Mouse (Mus musculus): ENCODE results near the gene 3110040M04Rik. TPM values are rescaled to one million over a fixed set of nuclear protein-coding genes. Genes with fewer than 3 reads are reported as not detected.
"Not testable (repeated sequence)": the region's sequence is repeated elsewhere in the genome, so short reads cannot be mapped to it uniquely, and the experiment has no call there.

3110040M04Rik gene
- polyA plus RNA-seq, 1 experiment from 2014 or later = not detected

GRCm38 (mm10) chr1:151202771-151203170 lies 1.1 kb upstream of the 3110040M04Rik start:
- H3K27ac ChIP-seq (ENCODE audit: low read depth); H3K9ac ChIP-seq; H3K36me3 ChIP-seq (ENCODE audit: insufficient read depth); H3K4me2 ChIP-seq; H3K4me1 ChIP-seq (ENCODE audit: insufficient read depth); H3K9me3 ChIP-seq (ENCODE audit: low read depth, low read length); ATAC-seq (ENCODE audit: insufficient read depth); H3K27me3 ChIP-seq (ENCODE audit: insufficient read depth, low read length); H3K4me3 ChIP-seq (ENCODE audit: low read depth, low read length); DNase-seq: not testable (repeated sequence)
- 57% methylated on average over 3 of the region's 5 CpGs for WGBS

DNA sequence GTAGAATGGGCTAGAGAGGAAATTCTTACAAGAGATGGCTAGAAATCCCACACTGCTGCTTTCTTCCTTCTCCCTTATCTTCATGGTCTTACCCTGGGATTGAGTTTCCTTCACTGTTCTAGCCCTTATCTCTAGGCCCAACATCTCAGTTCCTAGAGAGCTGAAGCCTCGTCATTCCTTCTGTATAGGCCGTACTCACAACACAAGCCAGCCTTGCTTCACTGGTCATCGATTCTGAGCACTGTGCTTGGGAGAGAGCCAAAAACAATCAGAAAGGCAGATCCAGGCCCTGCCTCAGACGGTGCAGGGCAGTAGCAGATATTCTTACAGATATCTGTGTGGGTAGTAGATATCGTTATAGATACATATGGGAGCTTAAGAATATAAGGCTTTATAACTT lies 4.6 kb downstream of the 3110040M04Rik start:
- not testable (repeated sequence) for H3K4me2 ChIP-seq; DNase-seq; H3K27ac ChIP-seq (ENCODE audit: low read depth); H3K36me3 ChIP-seq (ENCODE audit: insufficient read depth); H3K4me3 ChIP-seq (ENCODE audit: low read depth, low read length); H3K9me3 ChIP-seq (ENCODE audit: low read depth, low read length); H3K4me1 ChIP-seq (ENCODE audit: insufficient read depth); ATAC-seq (ENCODE audit: insufficient read depth); H3K27me3 ChIP-seq (ENCODE audit: insufficient read depth, low read length); H3K9ac ChIP-seq
- 56% methylated on average over 3 of the region's 5 CpGs for WGBS

- not testable (repeated sequence) for DNase-seq; H3K27ac ChIP-seq (ENCODE audit: low read depth); H3K27me3 ChIP-seq (ENCODE audit: insufficient read depth, low read length); H3K4me1 ChIP-seq (ENCODE audit: insufficient read depth); H3K9me3 ChIP-seq (ENCODE audit: low read depth, low read length); H3K9ac ChIP-seq; H3K4me3 ChIP-seq (ENCODE audit: low read depth, low read length); H3K36me3 ChIP-seq (ENCODE audit: insufficient read depth); ATAC-seq (ENCODE audit: insufficient read depth); H3K4me2 ChIP-seq
Observed at GRCm38 (mm10) chr1:151208944-151209343, 5.0 kb downstream of the 3110040M04Rik start.

- DNase-seq; H3K4me3 ChIP-seq (ENCODE audit: low read depth, low read length); H3K36me3 ChIP-seq (ENCODE audit: insufficient read depth); H3K4me1 ChIP-seq (ENCODE audit: insufficient read depth); ATAC-seq (ENCODE audit: insufficient read depth); H3K9ac ChIP-seq; H3K27me3 ChIP-seq (ENCODE audit: insufficient read depth, low read length); H3K4me2 ChIP-seq; H3K27ac ChIP-seq (ENCODE audit: low read depth); H3K9me3 ChIP-seq (ENCODE audit: low read depth, low read length): not testable (repeated sequence)
- WGBS = 90% methylated on average over 4 of the region's 8 CpGs
Observed at GRCm38 (mm10) chr1:151209824-151210355, 6.0 kb downstream of the 3110040M04Rik start, which contains the start of gene Gm47996. Gm47996 (plus strand) TSS chr1:151210131.

DNA sequence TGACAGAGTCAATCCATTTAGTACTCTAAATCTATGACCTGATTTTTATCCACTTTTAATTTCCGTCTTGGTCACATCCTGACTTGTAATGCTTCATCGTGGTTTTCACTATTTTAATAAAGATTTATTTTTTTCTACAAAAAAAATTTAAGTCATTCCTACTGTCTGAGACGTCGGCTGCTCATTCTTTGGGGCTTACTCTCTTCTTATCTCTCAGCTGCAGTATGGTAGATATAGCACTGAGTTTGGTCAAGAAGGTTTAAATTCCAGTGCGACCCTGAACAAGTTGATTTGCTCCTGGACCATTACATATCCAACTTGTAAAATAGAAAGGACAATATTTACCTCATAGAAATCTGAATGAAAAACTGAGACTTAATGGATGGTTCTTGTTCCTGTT lies 7.7 kb downstream of the 3110040M04Rik start:
- not testable (repeated sequence) for DNase-seq; H3K4me3 ChIP-seq (ENCODE audit: low read depth, low read length); H3K27ac ChIP-seq (ENCODE audit: low read depth); H3K4me2 ChIP-seq; H3K27me3 ChIP-seq (ENCODE audit: insufficient read depth, low read length); H3K9me3 ChIP-seq (ENCODE audit: low read depth, low read length); H3K4me1 ChIP-seq (ENCODE audit: insufficient read depth); H3K9ac ChIP-seq; H3K36me3 ChIP-seq (ENCODE audit: insufficient read depth); ATAC-seq (ENCODE audit: insufficient read depth)
- WGBS = 82% methylated on average over 5 of the region's 5 CpGs

DNA sequence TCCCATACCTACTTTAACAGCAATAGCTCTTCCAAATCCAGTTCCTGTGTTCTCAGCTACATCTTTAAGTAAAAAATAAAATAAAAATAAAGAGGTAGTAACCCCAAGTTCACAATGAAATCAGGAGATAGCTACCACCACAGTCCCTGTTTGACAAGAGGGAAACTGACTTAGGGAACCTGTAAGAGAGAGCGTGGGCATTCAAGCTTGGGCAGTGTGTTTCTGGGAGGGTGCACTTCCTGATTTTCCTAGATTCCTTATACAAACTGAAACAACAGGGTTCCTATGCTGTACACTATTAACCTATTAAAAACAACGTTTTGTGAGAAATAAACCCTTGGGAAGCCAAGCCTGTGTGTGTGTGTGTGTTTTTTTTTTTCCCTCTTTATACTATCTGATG lies 10.9 kb downstream of the 3110040M04Rik start:
- 66% methylated on average over 2 of the region's 2 CpGs for WGBS

DNA sequence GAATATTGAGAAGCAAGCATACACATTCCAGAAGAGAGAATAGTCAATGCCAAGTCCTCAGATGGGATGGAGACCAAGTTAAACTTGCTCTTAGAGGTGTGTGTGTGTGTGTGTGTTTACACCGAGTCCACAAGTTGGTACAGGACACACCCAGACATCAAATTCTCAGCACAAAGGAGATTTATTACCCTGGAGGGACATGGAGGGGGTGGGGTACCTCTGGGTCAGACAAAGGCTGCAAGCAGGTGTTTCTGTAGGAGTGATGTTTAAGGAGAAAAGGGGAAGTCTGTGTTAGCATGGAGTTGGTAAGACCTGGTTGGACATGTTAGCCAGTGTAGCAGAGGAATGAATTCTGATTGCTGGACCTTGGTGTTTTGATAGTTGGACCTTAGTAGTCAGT lies 12.1 kb downstream of the 3110040M04Rik start:
- no peaks in the 10 kb centered on the region for H3K4me1 ChIP-seq (ENCODE audit: insufficient read depth)
- no peaks in the 10 kb centered on the region for H3K9me3 ChIP-seq (ENCODE audit: low read depth, low read length)
- H3K36me3 ChIP-seq (ENCODE audit: insufficient read depth) = no peaks in the 10 kb centered on the region
- no peak overlapping the region for H3K4me2 ChIP-seq
- 48% methylated on average over 1 of the region's 1 CpGs for WGBS
- H3K9ac ChIP-seq = no peak overlapping the region
- DNase-seq (no peak), ATAC-seq (ENCODE audit: insufficient read depth) (no peak)
- no peaks in the 10 kb centered on the region for H3K27me3 ChIP-seq (ENCODE audit: insufficient read depth, low read length)
- no peak for TF ChIP-seq CTCF (IDR thresholded peaks at IDR 0.05; ENCODE audit: low read depth)
- H3K4me3 ChIP-seq (ENCODE audit: low read depth, low read length) = no peak overlapping the region
- H3K27ac ChIP-seq (ENCODE audit: low read depth) = no peak overlapping the region

More for the DNA sequence above, 10.9 kb downstream of the 3110040M04Rik start:
- H3K4me3 ChIP-seq (ENCODE audit: low read depth, low read length) = no peak overlapping the region
- TF ChIP-seq CTCF (IDR thresholded peaks at IDR 0.05; ENCODE audit: low read depth) = no peak
- no peak overlapping the region for H3K27ac ChIP-seq (ENCODE audit: low read depth)
- no peak overlapping the region for H3K9ac ChIP-seq
- H3K4me2 ChIP-seq = no peak overlapping the region
- no peaks in the 10 kb centered on the region for H3K4me1 ChIP-seq (ENCODE audit: insufficient read depth)
- DNase-seq (no peak), ATAC-seq (ENCODE audit: insufficient read depth) (no peak)
- no peaks in the 10 kb centered on the region for H3K9me3 ChIP-seq (ENCODE audit: low read depth, low read length)
- H3K36me3 ChIP-seq (ENCODE audit: insufficient read depth) = no peaks in the 10 kb centered on the region
- no peaks in the 10 kb centered on the region for H3K27me3 ChIP-seq (ENCODE audit: insufficient read depth, low read length)

DNA sequence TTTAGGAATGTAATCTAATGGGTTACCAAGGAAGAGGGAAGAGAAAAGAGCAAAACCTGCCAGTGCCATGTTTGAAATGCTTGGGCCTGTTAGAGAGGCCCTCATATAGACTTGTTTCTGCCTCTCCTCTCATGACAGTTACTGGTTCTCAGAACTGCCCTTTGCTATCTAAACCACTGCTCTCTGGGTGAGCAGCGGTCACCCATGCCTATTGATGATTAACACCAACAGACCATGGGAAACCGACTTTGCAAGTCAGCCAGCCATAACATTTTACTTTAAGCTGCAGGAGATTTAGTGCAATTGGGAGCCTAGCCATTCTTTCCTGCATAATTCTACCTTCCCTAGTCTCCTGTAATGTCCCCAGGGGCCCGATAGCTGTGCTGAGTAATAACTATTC lies 12.5 kb downstream of the 3110040M04Rik start:
- no peaks in the 10 kb centered on the region for H3K27me3 ChIP-seq (ENCODE audit: insufficient read depth, low read length)
- H3K36me3 ChIP-seq (ENCODE audit: insufficient read depth) = no peaks in the 10 kb centered on the region
- WGBS = 74% methylated on average over 3 of the region's 3 CpGs
- TF ChIP-seq CTCF (IDR thresholded peaks at IDR 0.05; ENCODE audit: low read depth) = no peak
- H3K4me1 ChIP-seq (ENCODE audit: insufficient read depth) = no peaks in the 10 kb centered on the region
- H3K4me2 ChIP-seq = no peak overlapping the region
- no peak overlapping the region for H3K4me3 ChIP-seq (ENCODE audit: low read depth, low read length)
- no peak for ATAC-seq (ENCODE audit: insufficient read depth)
- H3K9ac ChIP-seq = no peak overlapping the region
- DNase-seq = no peak
- H3K9me3 ChIP-seq (ENCODE audit: low read depth, low read length) = no peaks in the 10 kb centered on the region
- H3K27ac ChIP-seq (ENCODE audit: low read depth) = no peak overlapping the region
